Mouse (Mus musculus) retina, postnatal 7 days (tissue): Measurements from ENCODE around the gene Rpl10-ps3.

Experiments
- DNase-seq: peaks from one replicate; pipeline ENCODE4 v3.0.0-alpha.2; 2012; ENCODE audit warnings: low read depth, low spot score

Rpl10-ps3 gene

GRCm38 (mm10) chr9:50344868-50345267, at the start of gene Rpl10-ps3:
TSS of gene Rpl10-ps3 (minus strand) at chr9:50344968.
- no peak for DNase-seq

DNA sequence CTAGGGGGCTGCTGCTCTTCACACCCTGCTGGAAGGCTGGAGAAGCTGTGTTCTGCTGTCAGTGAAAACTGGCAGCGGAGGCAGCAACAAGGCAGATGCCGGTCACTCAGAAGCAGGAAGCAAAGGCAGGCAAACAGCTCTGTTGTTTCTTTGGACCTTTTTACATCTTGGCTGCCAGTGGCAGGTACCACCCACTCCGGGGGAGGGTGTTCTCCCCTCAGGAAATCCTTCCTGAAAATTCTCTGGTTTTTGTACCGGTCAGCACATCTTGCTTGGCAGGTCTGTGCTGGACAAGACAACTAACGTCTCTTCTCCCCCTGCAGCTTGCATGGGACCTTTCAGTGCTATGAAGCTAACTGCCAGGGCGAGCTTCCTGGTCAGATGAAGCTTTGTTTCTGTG, 30.8 kb upstream of the Rpl10-ps3 start:
- DNase-seq, result no peak

- no peak for DNase-seq
These were observed 29.9 kb upstream of the Rpl10-ps3 start for GRCm38 (mm10) chr9:50374666-50375065.

- DNase-seq, result no peak
These were observed 24.0 kb upstream of the Rpl10-ps3 start for GRCm38 (mm10) chr9:50368551-50369297.

GRCm38 (mm10) chr9:50365059-50365780, 20.5 kb upstream of the Rpl10-ps3 start:
- DNase-seq, result no peak

- DNase-seq, result no peak
These were observed 19.2 kb upstream of the Rpl10-ps3 start for GRCm38 (mm10) chr9:50363962-50364361.

GRCm38 (mm10) chr9:50363259-50363658, 18.5 kb upstream of the Rpl10-ps3 start:
- no peak for DNase-seq

- no peak for DNase-seq
These were observed 17.8 kb upstream of the Rpl10-ps3 start for GRCm38 (mm10) chr9:50362556-50362955.

GRCm38 (mm10) chr9:50360370-50360769, 15.6 kb upstream of the Rpl10-ps3 start:
- DNase-seq, result no peak

DNA sequence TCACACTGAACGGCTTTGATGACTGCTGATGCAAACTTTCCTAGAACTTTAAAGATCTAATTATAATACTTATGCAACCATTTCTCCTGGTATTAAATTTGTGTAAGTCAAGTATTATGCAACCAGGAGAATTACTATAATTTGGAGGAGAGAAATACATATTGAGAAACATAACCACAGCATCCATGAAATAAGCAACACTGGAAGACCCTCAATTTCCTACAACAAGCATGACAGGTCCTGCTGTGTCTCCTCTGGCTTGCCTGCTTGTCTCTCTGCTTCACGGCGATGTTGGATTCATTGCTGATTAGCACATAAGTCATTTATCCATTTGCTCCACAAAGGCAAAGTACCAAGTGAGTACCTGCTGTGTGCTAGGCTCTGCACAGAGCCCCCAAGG, 12.6 kb upstream of the Rpl10-ps3 start:
- no peak for DNase-seq

DNA sequence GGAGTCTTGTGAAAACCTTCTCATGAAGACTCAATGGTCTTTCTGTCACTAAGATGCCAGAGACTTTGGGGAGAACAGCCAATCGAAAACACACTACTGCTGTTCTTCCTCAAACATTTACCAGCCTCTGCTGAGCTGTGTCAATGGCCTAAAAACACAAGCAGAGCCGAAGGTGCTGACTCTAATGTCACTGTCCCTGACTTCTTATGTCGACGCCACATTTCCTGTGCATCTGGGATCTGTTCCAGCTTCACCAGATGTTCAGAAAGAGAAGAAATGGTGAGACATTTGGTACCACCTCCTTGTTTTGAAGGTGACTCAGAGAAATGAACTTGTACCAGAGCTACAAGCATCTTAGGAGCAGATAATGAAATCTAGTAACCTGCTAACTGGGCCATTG, 7.0 kb upstream of the Rpl10-ps3 start:
- DNase-seq, result no peak

- no peak for DNase-seq
These were observed 5.8 kb upstream of the Rpl10-ps3 start for GRCm38 (mm10) chr9:50350571-50350970.

DNA sequence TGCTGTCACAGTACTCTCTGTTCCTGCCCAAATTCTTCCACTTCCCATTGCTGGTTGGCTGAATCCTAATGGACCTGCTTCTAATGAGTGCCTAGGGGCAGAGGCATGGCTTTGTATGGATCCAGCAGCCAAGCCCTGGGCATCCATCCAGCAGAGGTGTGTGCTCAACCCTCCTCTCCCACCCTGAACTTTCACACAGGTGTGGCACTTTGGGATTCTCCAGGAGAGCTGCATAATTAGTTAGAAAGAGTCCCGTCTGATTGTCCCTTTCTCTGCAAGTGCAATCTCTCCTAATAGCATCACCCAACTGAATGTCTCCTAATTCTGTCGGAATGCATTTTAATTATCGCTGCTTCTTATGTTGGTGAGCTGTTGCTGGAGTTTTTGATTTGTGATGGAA, 4.4 kb upstream of the Rpl10-ps3 start:
- DNase-seq, result no peak

GRCm38 (mm10) chr9:50348256-50348655, 3.5 kb upstream of the Rpl10-ps3 start:
- no peak for DNase-seq

GRCm38 (mm10) chr9:50335539-50336325, 9.0 kb downstream of the Rpl10-ps3 start:
- DNase-seq, result no peak

DNA sequence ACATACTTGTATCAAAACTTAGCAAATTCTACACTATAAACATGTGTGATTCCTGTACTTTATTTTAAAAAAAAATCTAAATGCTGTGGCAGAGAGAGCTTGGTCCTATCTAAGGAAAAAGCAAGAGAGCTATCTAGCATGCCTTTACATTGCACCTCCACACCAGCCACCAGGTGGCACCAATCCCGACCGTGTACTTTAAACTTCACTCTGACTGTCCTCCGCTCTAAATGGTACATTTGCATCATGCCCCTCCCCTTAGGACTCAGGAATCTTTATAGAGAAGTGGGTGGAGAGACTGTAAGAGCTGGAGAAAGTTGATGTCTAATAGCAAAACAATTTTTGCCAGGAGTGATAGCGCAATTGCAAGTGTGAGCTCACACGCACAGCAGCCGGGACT, 11.4 kb downstream of the Rpl10-ps3 start:
- peak; percentile 36 for DNase-seq

DNA sequence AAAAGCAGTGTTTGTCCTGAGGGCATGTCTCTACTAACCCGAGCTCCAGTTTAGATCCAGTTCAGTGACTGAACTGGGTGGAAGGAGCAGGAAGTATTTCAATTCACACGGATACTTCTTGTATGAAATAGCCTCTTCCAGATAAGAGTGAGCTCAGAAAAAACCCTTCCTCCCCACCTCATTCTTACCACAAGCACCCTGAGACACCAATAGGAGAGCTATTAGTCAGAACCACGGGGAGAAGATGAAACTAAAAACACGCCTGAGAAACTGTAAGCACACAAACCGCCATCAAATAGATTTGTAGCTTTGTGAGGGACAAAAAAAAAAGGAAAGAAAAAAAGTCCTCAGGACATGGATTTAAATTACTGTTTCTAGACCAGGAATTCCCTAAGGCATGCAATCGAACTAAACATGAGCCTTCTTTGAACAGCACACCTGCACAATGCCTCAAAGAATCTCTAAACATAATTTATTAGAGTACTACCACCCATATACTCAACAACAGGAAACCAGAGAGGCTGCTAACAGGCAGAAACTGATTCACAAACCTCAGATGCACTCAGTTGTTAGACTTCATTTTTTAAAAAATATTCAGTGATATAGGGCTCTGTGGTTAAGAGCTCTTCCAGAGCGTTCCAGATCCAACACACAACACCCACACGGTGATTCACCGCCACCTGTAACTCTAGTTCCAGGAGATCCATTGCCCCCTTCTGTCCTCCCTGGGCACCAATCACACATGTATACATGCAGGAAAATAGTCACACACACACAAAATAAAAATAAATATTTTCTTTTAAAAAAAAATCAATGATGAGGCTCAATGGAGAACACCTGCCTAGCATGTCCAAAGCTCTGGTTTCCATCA, 20.2 kb downstream of the Rpl10-ps3 start:
- no peak for DNase-seq

GRCm38 (mm10) chr9:50320729-50321128, 24.0 kb downstream of the Rpl10-ps3 start:
- no peak for DNase-seq

DNA sequence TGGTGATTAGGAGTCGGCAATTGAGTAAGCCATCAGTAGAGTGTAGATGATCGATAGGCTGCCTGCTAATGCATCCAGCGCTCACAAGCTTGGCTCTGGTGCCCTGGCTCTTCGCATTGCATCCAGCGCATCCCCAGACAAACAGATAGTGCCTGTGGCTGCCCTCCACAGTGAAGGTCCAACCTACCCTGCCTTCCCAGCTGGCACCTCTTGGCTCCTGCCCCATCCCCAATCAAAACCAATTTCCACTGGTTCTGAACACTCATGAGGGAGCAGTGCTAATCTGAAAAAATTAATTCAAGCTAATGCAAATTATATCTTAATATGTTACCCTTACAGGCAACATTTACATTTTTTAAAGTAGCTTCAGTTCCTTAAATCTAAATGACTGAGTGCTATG, 25.3 kb downstream of the Rpl10-ps3 start:
- DNase-seq, result no peak

DNA sequence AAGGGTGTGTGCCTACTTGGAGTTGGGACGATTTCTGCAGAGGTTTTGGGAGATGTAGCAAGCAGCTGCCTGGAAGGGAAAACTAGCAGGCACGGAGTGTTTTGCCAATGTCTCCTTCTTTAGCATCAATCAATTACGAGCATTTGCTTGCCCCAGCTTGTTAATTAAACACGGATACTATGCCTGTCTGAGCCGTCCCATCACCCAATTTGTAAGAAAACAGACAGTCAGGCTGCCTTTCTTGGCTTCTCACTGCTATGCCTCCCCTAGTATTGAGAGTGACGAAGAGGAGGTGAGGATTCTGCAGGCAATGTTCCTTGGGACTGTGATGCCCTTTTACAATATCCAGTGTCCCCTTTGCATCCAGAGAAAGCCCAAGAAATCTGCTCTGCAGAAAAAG, 27.5 kb downstream of the Rpl10-ps3 start:
- no peak for DNase-seq

- DNase-seq, result no peak
These were observed 29.1 kb downstream of the Rpl10-ps3 start for GRCm38 (mm10) chr9:50315650-50316049.
